Mouse (Mus musculus): ENCODE results near the gene Nfkbie.

DNA sequence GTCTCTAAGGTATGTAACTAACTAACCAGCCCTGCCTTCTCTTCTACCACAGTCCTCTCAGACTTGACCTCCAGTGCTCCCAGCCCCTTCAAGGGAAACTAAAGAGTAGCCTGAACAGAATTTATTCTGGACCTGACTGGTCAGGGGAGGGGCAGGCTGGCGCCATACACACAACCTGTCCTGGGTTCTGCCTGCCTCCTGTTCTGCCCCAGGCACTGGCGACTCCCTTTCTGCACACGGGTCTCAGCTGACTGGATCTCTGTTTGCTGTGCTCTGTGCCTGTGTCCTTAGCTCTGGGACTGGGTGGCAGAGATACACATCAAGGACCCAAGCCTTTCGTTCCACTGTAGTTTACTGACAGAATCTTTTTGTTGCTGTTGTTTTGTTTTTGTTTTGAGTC lies 24.1 kb downstream of the Nfkbie start:
- no peak for TF ChIP-seq CTCF (IDR thresholded peaks at IDR 0.05; ENCODE audit: borderline replicate concordance, insufficient read depth, low read depth, low read length)
- TF ChIP-seq POLR2A (IDR thresholded peaks at IDR 0.05; ENCODE audit: borderline replicate concordance, insufficient read depth, low read length): no peak
